8 mouse cellular contexts compared by ENCODE assay signal in genomic region chr7:34812531-34813111, GRCm38 (mm10). TPM values are rescaled to one million over a fixed set of nuclear protein-coding genes. Genes with fewer than 3 reads are reported as not detected.
DNase-seq lines count a peak whose midpoint lies in the region; ATAC-seq and TF ChIP-seq lines count a peak whose summit lies in the region.

Gene Chst8 (minus strand): TSS chr7:34812711.

- intact Hi-C loops in heart, postnatal 14 days (cut with DNase I) = no loop called here

- H3K4me1 ChIP-seq in ES-Bruce4 (ENCODE audit: control insufficient read depth, insufficient read depth, low read length) = no peaks in the 10 kb centered on the region
- peaks cover 24% of the 10 kb centered on the region for H3K4me1 ChIP-seq in forebrain, embryonic 16.5 days (replicated peaks; ENCODE audit: control insufficient read depth, insufficient read depth, low read length)
- peaks cover 11% of the 10 kb centered on the region for H3K4me1 ChIP-seq in liver, embryonic 13.5 days (replicated peaks)
- H3K4me1 ChIP-seq in neural tube, embryonic 12.5 days = peaks cover 37% of the 10 kb centered on the region

- H3K36me3 ChIP-seq in ES-Bruce4 (ENCODE audit: control insufficient read depth, insufficient read depth, low read length, poor library complexity, severe bottlenecking) = no peaks in the 10 kb centered on the region
- H3K36me3 ChIP-seq in forebrain, embryonic 16.5 days (ENCODE audit: control insufficient read depth, insufficient read depth) = no peaks in the 10 kb centered on the region
- no peaks in the 10 kb centered on the region for H3K36me3 ChIP-seq in liver, embryonic 13.5 days
- H3K36me3 ChIP-seq in neural tube, embryonic 12.5 days = no peaks in the 10 kb centered on the region

- H3K4me2 ChIP-seq in forebrain, embryonic 16.5 days (ENCODE audit: low read length) = peak within 1 kb of the TSS; percentile 90
- peak within 1 kb of the TSS; percentile 59 for H3K4me2 ChIP-seq in liver, embryonic 13.5 days
- peak within 1 kb of the TSS; percentile 86 for H3K4me2 ChIP-seq in neural tube, embryonic 12.5 days (replicated peaks)

- 0% methylated on average over 60 of the region's 65 CpGs for WGBS in forebrain, embryonic 16.5 days
- WGBS in liver, embryonic 13.5 days (ENCODE audit: insufficient replicate concordance) = 1% methylated on average over 59 of the region's 65 CpGs
- WGBS in neural tube, embryonic 12.5 days = under 1% methylated on average over 65 of the region's 65 CpGs

- TF ChIP-seq CTCF in ES-Bruce4 (IDR thresholded peaks at IDR 0.05; ENCODE audit: low read depth, low read length) = no peak

- no peaks in the 10 kb centered on the region for H3K9me3 ChIP-seq in ES-Bruce4 (replicated peaks; ENCODE audit: control insufficient read depth, insufficient read depth, low read length, poor library complexity, severe bottlenecking)
- no peaks in the 10 kb centered on the region; the same call in 1 of the 2 replicates for H3K9me3 ChIP-seq in forebrain, embryonic 16.5 days (ENCODE audit: control insufficient read depth, low read length)
- H3K9me3 ChIP-seq in liver, embryonic 13.5 days (replicated peaks) = no peaks in the 10 kb centered on the region
- 0 out of 2 replicates have a peak, but pooled peaks cover 4% of the 10 kb centered on the region for H3K9me3 ChIP-seq in neural tube, embryonic 12.5 days

- H3K27me3 ChIP-seq in ES-Bruce4 (ENCODE audit: control insufficient read depth, insufficient read depth, low read length, poor library complexity, severe bottlenecking) = no peaks in the 10 kb centered on the region; the same call in none of the 2 replicates
- peaks cover 42% of the 10 kb centered on the region for H3K27me3 ChIP-seq in forebrain, embryonic 16.5 days (replicated peaks; ENCODE audit: control insufficient read depth, insufficient read depth, low read length)
- peaks cover 67% of the 10 kb centered on the region for H3K27me3 ChIP-seq in liver, embryonic 13.5 days
- peaks cover 62% of the 10 kb centered on the region for H3K27me3 ChIP-seq in neural tube, embryonic 12.5 days (replicated peaks)

- no peak for TF ChIP-seq EP300 in ES-Bruce4 (IDR thresholded peaks at IDR 0.05; ENCODE audit: insufficient read depth, low read depth, low read length)

- no peak within 1 kb of the TSS for H3K27ac ChIP-seq in ES-Bruce4 (ENCODE audit: insufficient read depth, low read length)
- H3K27ac ChIP-seq in forebrain, embryonic 16.5 days (ENCODE audit: low read length) = no peak within 1 kb of the TSS
- no peak within 1 kb of the TSS for H3K27ac ChIP-seq in liver, embryonic 13.5 days
- peak within 1 kb of the TSS; percentile 32; the same call in 1 of the 2 replicates for H3K27ac ChIP-seq in neural tube, embryonic 12.5 days

- peak; percentile 77 for TF ChIP-seq POLR2A in ES-Bruce4 (IDR thresholded peaks at IDR 0.05; ENCODE audit: insufficient read depth, low read length)

- H3K4me3 ChIP-seq in ES-Bruce4 (ENCODE audit: low read depth, low read length) = peak within 1 kb of the TSS; percentile 71
- peak within 1 kb of the TSS; percentile 65 for H3K4me3 ChIP-seq in forebrain, embryonic 16.5 days (replicated peaks; ENCODE audit: low read length)
- peak within 1 kb of the TSS; percentile 53 for H3K4me3 ChIP-seq in liver, embryonic 13.5 days (replicated peaks)
- H3K4me3 ChIP-seq in neural tube, embryonic 12.5 days = peak within 1 kb of the TSS; percentile 46

- peak within 1 kb of the TSS; percentile 53 for H3K9ac ChIP-seq in ES-Bruce4 (ENCODE audit: low read depth, poor library complexity, severe bottlenecking)
- H3K9ac ChIP-seq in forebrain, embryonic 16.5 days (replicated peaks; ENCODE audit: low read depth, low read length) = peak within 1 kb of the TSS; percentile 67
- H3K9ac ChIP-seq in liver, embryonic 13.5 days = no peak within 1 kb of the TSS
- peak within 1 kb of the TSS; percentile 63 for H3K9ac ChIP-seq in neural tube, embryonic 12.5 days

- ATAC-seq in forebrain, embryonic 16.5 days = peak; percentile 62
- peak; percentile 50 for ATAC-seq in liver, embryonic 13.5 days (ENCODE audit: low read depth)
- peak; percentile 72 for ATAC-seq in neural tube, embryonic 12.5 days (ENCODE audit: low FRiP score, low read depth)

- peak; percentile 23 for DNase-seq in cerebellum, adult 11-12 months
- peak; percentile 75 for DNase-seq in heart, postnatal 14 days
- peak; percentile 87 to 92 for DNase-seq in kidney, postnatal 4 days
- DNase-seq in liver, embryonic 13.5 days = no peak
- DNase-seq in urinary bladder, adult 2 months (ENCODE audit: low spot score) = peak; percentile 66

RNA-seq across cellular contexts. Expression of gene Chst8, which starts in this region (rescaled TPM):
- polyA plus RNA-seq in ES-Bruce4 (2011; ENCODE audit: insufficient read depth, insufficient read length, low read depth, missing spikeins) = 4.8 and 5.4 TPM in 2 replicates
- polyA plus RNA-seq in forebrain, embryonic 16.5 days (2015; fragmentation: Nextera tagmentation; extraction: Ambion mirVana) = 9.9 and 12.0 TPM in 2 replicates
- total RNA-seq in heart, postnatal 14 days (2021) = under 1 TPM in 1 of 2 experiments, not detected in 1; 0.37 TPM
- 0.52 and 0.53 TPM in 2 replicates for polyA plus RNA-seq in liver, embryonic 13.5 days (2015; fragmentation: Nextera tagmentation; extraction: Ambion mirVana)
- 33.8 and 42.4 TPM in 2 replicates for polyA plus RNA-seq in neural tube, embryonic 12.5 days (2016; fragmentation: Nextera tagmentation; extraction: Ambion mirVana)
- 3.1 and 3.5 TPM in 2 replicates for polyA plus RNA-seq in urinary bladder, adult 2 months (2012; rRNA removed)

Comparison
In these comparisons a context has a peak if more than half of its experiments do, and no peak if none do; other contexts are left out.
1. Peak in DNase-seq in heart, postnatal 14 days; RNA of the gene not detected or under 1 TPM.
2. Peak in ATAC-seq, H3K4me3 ChIP-seq and H3K4me2 ChIP-seq in liver, embryonic 13.5 days; RNA of the gene not detected or under 1 TPM.